Mouse (Mus musculus) embryo, embryonic 10.5 days (tissue): Measurements from ENCODE around the gene Slc38a3.

Experiments used
- DNase-seq: peaks from one replicate; pipeline ENCODE4 v3.0.0-alpha.2; 2015; ENCODE audit warnings: low spot score

Slc38a3 gene

GRCm38 (mm10) chr9:107666751-107667205, 2.6 kb downstream of the Slc38a3 start:
- DNase-seq, result peak; percentile 51

- no peak for DNase-seq
Observed at GRCm38 (mm10) chr9:107665308-107665707, 4.0 kb downstream of the Slc38a3 start.

- DNase-seq, result no peak
Observed at GRCm38 (mm10) chr9:107663525-107663924, 5.8 kb downstream of the Slc38a3 start.

GRCm38 (mm10) chr9:107662342-107662741, 7.0 kb downstream of the Slc38a3 start:
- DNase-seq, result no peak

- no peak for DNase-seq
Observed at GRCm38 (mm10) chr9:107660777-107661176, 8.6 kb downstream of the Slc38a3 start.

- no peak for DNase-seq
Observed at GRCm38 (mm10) chr9:107659961-107660360, 9.4 kb downstream of the Slc38a3 start.

GRCm38 (mm10) chr9:107659551-107659950, 9.8 kb downstream of the Slc38a3 start:
- no peak for DNase-seq

GRCm38 (mm10) chr9:107658096-107658495, 11.2 kb downstream of the Slc38a3 start:
- DNase-seq, result no peak

- no peak for DNase-seq
Observed at GRCm38 (mm10) chr9:107657144-107657543, 12.2 kb downstream of the Slc38a3 start.

GRCm38 (mm10) chr9:107654585-107654984, 14.7 kb downstream of the Slc38a3 start:
- DNase-seq, result no peak

- no peak for DNase-seq
Observed at GRCm38 (mm10) chr9:107653474-107653873, 15.9 kb downstream of the Slc38a3 start.

- DNase-seq, result no peak
Observed at GRCm38 (mm10) chr9:107650708-107651481, 18.4 kb downstream of the Slc38a3 start.

- no peak for DNase-seq
Observed at GRCm38 (mm10) chr9:107650225-107650624, 19.1 kb downstream of the Slc38a3 start.

- no peak for DNase-seq
Observed at GRCm38 (mm10) chr9:107648767-107649166, 20.6 kb downstream of the Slc38a3 start.

GRCm38 (mm10) chr9:107646975-107647374, 22.4 kb downstream of the Slc38a3 start:
- DNase-seq, result no peak

GRCm38 (mm10) chr9:107645577-107645976, 23.8 kb downstream of the Slc38a3 start:
- DNase-seq, result peak; percentile 93

GRCm38 (mm10) chr9:107645153-107645510, 24.2 kb downstream of the Slc38a3 start:
- DNase-seq, result no peak

- DNase-seq, result peak; percentile 97
Observed at GRCm38 (mm10) chr9:107644495-107645152, 24.7 kb downstream of the Slc38a3 start.

GRCm38 (mm10) chr9:107643544-107644214, 25.7 kb downstream of the Slc38a3 start:
- no peak for DNase-seq

GRCm38 (mm10) chr9:107641666-107642065, 27.7 kb downstream of the Slc38a3 start:
- no peak for DNase-seq

GRCm38 (mm10) chr9:107640257-107640772, 29.0 kb downstream of the Slc38a3 start:
- no peak for DNase-seq

- DNase-seq, result peak; percentile 90
Observed at GRCm38 (mm10) chr9:107637070-107637469, 32.3 kb downstream of the Slc38a3 start.
